Mouse (Mus musculus) retina, postnatal 1 day (tissue): ENCODE data around the gene Adgrf5.

ENCODE experiments used
- DNase-seq: peaks from one replicate; pipeline ENCODE4 v3.0.0-alpha.2; 2012

The Adgrf5 gene

DNA sequence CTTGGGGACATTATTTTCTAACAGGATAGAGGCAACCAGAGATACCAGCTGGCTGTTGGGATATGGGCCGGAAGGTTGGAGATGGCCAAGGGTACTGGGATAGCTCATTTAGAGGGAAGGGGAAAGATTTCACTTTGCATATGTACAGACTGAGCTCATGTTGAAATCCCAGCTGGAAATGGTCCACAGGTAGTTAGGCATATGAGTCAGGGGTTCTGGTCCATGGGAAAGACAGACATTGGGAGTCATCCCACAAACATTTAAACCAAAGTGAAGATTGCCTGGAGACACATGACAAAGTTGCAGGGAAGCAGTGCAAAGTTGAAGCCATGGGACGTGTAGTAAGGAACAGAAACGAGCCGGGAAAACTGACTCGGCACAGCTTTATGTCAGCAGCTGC lies 26.1 kb downstream of the Adgrf5 start:
- no peak for DNase-seq

DNA sequence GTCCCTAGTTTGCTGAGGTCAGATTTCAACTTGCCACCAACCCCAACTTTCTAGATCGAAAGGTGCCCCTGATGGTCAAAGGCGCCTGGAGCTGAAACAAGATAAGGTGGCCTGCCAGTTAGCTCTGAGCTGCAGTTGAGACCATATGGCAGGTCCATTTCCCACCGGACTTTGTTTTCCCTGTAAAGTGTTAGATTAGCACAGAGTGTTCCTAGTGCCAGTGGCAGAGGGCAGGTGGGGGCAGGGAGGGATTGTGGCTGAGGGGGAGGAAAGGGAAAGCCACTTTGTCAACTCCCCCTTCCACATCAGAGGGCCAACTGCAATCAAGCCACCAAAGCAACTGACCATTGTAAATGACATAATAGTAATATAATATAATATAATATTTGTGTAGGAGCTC lies 26.9 kb downstream of the Adgrf5 start:
- DNase-seq = no peak

DNA sequence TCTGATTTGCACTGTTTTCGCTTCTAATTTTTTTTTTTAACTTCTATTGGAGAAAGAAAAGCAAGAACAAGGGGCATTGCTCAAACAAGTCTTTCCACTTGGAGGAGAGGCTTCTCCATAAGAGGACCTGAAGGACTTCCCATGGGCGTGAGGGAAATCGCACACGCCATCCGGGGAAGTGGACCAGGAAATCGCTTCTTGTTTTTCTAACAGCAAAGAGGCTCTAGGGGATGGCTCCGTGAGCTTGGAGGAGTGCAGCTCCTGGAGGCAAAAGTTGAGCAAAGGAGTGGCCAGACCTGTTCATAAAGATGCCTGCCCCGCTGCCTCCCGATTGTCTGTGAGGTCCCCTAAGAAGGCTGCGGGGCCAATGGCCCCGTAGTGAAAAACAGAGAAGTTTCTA lies 29.0 kb downstream of the Adgrf5 start:
- DNase-seq = no peak

GRCm38 (mm10) chr17:43392191-43392590 lies 31.9 kb downstream of the Adgrf5 start:
- DNase-seq = peak; percentile 33

GRCm38 (mm10) chr17:43393669-43394068 lies 33.4 kb downstream of the Adgrf5 start:
- no peak for DNase-seq

- DNase-seq = no peak
Measured at GRCm38 (mm10) chr17:43395400-43396258, 35.4 kb downstream of the Adgrf5 start.

- DNase-seq = no peak
Measured at GRCm38 (mm10) chr17:43398612-43399011, 38.4 kb downstream of the Adgrf5 start.

DNA sequence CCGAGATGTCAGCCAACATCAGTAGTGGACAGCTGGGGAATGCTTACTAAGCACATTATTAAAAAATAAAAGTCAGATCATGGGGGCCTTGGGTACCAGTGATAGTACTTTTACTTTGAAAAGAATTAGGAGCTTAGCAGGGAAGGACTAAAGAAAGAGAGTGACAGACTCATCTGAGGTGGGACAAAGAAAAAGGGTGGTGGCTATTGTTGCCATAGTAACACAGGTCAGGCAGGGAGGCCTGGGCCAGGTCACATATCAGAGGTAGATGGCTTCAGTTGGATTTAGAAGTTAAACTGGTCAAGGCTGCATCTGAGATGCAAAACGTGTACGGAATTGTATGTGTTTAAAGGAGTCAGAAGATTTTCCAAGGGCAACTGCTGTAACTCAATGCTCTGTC lies 38.9 kb downstream of the Adgrf5 start:
- peak; percentile 16 for DNase-seq

DNA sequence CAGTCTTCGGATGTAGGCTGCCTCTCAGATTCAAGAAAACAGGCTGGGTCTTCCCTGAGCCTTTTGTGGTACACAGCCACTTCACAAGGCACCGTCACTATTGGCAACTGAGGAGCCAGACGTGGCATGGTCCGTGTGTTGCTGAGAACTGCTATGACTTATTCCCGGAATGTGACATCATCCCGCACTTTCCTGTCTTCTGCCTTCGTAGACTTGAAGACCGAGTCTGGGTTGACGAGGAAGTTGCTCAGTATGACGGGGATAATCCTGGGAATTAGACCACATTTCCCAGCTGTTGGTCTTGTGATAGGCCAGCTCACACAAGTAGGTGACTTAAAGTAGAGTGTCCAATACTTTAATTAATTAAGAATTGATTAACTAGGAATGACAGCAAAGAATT lies 40.2 kb downstream of the Adgrf5 start:
- peak; percentile 56 for DNase-seq

DNA sequence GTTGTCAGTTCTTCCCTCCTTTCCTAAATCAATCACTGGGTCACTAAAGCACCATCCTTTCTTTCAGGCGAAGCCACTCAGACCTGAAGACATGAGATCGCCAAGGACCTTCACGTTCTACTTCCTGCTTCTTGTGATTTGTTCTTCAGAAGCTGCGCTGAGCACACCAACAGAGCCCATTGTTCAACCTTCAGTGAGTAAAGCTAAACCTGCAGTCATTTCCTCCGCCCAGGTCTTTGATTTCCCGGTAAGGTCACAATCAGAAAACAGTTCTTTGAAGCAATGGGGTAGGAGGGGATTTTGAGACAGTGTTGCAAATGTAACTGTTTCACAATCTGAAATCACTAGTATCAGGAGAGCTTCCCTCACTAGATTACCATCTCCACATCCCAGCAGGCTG lies 43.6 kb downstream of the Adgrf5 start:
- DNase-seq = no peak

DNA sequence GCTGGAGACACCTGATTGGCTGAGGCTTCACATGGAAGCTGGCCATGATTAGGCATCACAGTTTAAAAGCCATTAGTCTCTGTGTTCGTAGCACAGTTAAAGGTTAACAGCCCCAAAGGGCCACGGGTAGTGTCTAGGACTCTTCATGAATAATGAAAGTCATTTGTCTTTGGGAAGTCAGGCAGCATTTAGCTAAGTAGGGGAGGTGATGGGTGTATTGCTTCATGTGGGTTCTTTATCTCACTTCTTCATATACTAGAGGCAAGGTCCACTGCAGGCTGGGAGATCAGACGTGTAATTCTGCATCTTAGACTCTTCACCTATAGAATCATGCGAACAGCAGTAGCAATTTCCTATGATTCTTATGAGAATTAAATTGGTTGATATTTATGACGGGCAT lies 44.2 kb downstream of the Adgrf5 start:
- DNase-seq = no peak

DNA sequence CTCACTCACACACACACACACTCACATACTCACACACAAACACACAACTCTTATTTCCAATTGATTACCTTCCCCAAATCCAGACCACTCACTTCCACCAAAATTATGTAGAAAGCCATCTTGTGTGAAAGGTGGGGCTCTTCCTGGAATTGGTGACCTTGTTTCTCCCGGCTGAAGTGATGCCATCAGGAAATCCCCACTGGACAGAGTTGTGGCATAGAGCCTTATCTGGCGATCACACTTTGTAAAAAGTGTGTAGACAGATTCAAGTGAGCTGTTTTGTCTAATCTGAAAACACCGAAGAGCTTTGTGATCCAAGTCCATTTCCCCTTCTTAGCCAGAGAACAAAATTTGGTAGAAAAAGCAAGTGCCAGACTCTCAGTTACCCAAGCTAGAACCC lies 46.1 kb downstream of the Adgrf5 start:
- DNase-seq = no peak

DNA sequence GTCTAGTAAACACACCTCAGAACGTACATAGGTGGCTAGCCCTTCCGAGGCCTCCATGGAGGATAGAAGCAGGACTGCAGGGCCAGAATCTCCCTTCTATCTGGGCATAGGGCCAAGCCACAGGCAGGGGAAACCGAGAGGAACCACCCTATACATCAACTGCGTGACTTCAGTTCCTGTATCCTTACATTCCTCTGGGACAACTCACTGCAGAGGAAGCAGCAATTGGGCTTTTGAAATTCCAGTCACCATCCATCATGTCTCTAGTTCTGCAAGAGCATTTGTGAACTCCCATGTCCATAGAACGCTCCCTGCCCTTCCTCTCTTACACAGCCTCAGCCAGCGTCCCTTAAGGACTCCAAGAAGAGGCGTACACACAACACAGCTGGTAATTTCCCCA lies 47.3 kb downstream of the Adgrf5 start:
- no peak for DNase-seq

GRCm38 (mm10) chr17:43413182-43413581 lies 52.9 kb downstream of the Adgrf5 start:
- DNase-seq = no peak

- DNase-seq = no peak
Measured at GRCm38 (mm10) chr17:43419204-43419603, 59.0 kb downstream of the Adgrf5 start.

- DNase-seq = no peak
Measured at GRCm38 (mm10) chr17:43420381-43420780, 60.1 kb downstream of the Adgrf5 start.

DNA sequence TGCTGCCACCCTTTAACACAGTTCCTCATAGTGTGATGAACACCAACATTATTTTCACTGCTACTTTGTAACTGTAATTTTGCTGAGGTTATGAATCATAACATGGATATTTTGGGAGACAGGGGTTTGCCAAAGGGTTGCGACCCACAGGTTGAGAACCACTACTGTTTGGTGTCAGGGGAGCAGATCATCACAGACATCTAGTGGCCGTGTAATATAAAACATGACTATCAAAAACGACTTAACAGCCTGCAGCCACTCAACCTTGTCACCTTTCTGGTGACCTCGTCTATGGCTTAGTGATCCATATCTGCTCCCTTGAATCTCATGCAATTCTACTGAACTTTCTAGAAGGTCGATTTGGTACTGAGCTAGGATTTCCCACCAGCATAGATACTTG lies 63.7 kb downstream of the Adgrf5 start:
- DNase-seq = no peak

GRCm38 (mm10) chr17:43431692-43432091 lies 71.4 kb downstream of the Adgrf5 start:
- DNase-seq = no peak

- DNase-seq = no peak
Measured at GRCm38 (mm10) chr17:43434485-43434884, 74.2 kb downstream of the Adgrf5 start.

DNA sequence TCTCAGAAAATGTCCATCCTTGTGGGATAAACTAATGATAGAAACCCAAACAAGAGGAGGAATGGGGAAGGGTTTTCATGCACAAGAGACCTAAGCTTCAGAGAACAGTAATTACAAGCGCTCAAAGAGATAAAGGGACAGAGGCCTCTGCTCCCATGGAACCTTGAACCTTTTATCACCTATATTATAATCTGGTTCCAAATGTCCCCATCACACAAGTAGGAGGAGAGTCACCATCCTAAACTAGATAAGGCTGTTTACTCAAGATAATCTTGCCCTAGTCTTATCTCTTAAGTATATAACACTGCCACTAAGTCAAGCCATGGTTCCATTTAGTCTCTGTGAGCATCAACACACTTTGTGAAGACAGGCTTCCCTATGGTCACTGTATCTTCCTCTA lies 91.0 kb downstream of the Adgrf5 start:
- DNase-seq = no peak

DNA sequence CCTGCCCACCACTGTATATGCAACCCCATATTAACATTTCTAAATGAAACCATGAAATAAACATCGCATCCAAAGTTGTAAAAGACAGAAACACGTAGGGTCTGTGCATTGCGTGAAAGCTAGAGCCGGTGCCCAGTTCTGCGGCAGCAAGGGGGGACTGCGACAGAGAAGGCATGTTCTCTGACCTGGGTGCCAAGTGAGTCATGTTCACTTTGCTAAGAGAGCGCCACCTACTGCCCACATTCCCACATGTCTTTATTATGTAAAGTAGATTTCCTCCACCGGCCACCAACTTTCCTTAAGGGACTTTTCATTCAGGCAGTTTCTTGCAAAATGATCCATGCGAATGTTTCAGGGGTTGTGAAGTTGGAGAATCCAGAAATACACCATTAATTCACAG lies 98.3 kb downstream of the Adgrf5 start:
- DNase-seq = peak; percentile 85

- no peak for DNase-seq
Measured at GRCm38 (mm10) chr17:43459737-43460230, 99.5 kb downstream of the Adgrf5 start.

DNA sequence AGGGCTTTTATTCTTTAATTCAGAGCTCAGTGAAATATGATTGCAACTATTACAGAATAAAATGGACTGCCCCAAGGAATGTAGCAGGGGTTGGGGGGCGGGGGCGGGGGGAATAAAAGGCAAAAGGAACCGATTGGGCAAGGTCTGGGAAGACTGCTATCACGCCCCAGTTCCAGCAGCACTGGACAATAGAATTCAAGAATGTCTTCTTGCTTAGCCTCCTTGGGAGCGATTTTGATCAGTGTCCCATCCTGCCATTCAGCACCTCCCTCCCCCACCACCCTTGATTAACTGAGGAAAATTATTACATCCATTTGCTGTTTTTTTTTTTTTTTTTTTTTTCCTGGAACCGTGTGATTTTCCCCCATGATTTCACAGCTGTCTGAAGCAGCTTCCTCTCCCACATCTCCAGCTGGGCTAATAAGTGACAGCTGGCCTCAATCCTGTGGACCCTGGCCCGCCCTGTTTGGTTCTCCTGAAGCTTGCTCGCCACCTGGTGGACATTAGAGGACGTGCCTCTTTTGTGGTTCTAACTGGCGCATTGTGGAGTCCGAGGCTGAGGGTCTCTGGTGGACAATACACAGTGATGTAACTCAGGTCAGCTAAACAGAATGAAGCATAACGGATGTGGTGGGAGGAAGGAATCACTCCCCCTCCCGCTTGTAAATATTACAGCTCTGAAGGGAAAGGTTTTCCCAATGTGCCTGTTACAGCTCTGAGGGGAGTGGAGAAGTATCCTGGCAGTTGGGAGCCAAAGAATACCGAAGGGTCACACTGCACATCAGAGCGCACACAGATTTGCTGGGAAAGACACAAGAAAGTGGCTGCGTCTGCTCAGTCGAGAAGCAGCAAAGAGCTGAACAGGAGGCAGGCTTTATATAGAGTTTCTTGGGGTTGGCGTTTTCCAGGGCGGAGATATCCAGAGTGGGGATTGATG lies 100.3 kb downstream of the Adgrf5 start:
- peak; percentile 95 for DNase-seq

- no peak for DNase-seq
Measured at GRCm38 (mm10) chr17:43470039-43470438, 109.8 kb downstream of the Adgrf5 start.
